In the genomic region with DNA sequence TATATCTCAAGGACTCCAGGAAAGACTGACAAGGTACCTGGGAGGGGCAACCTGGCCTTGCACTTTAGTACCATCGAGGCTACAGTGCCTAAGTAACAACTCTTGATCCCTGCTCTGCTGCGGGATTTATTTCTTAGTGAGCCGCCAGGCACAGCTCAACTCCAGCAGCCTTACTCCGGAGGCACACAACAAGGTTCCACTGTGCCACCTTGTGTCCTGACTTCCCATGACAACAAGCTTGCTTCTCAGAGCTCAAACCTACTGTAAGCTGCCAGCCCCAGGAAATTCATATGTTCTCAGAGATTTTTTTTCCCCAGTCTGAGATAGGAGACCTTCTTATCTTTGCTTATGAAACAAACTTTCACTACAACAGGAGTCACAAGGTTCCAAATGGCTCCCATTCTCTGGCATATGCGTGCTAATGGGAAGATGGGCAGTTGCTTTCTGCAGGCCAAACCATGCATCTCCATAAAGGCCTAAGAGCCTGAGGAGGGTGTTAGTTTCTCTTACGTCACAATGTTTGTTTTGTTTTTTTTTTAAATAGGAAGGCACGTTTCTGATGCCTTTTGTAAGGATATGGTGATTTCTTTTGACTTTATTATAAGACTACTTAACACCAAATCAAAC, we compare ENCODE assay signal across 8 mouse cellular contexts.
A peak's percentile ranks its signal among the peaks of the same experiment; 100 is the strongest.
DNase-seq lines count a peak whose midpoint lies in the region; ATAC-seq and TF ChIP-seq lines count a peak whose summit lies in the region.

No protein-coding gene starts in this region.

- intact Hi-C loops in heart, postnatal 14 days (cut with DNase I): loop anchor here (5.0 kb wide), 1 partner anchor 940 kb away; no protein-coding TSS in a partner anchor

- no peak overlapping the region for H3K27ac ChIP-seq in forebrain, postnatal 0 days (ENCODE audit: low read depth, low read length)
- no peak overlapping the region for H3K27ac ChIP-seq in forebrain, embryonic 11.5 days (ENCODE audit: low read depth, low read length)
- no peak overlapping the region for H3K27ac ChIP-seq in liver, adult 2 months (replicated peaks; ENCODE audit: insufficient read depth, low read depth, low read length)
- no peak overlapping the region for H3K27ac ChIP-seq in liver, embryonic 12.5 days

- peak; percentile 69 for DNase-seq in forebrain, postnatal 0 days
- no peak for DNase-seq in forebrain, embryonic 11.5 days (ENCODE audit: low spot score)
- no peak for DNase-seq in liver, adult 2 months (ENCODE audit: extremely low read depth, low read depth, low spot score)
- peak; percentile 55 for DNase-seq in adrenal gland, postnatal 10 days
- DNase-seq in heart, postnatal 14 days: peak; percentile 12 to 24
- DNase-seq in gastrocnemius, postnatal 4 days (ENCODE audit: low spot score in 2 of 2): no peak

- TF ChIP-seq POLR2A in liver, adult 2 months (IDR thresholded peaks at IDR 0.05; ENCODE audit: extremely low read depth, insufficient read depth, low read length): no peak

- H3K27me3 ChIP-seq in forebrain, postnatal 0 days (ENCODE audit: insufficient read depth, low read length): no peaks in the 10 kb centered on the region
- H3K27me3 ChIP-seq in forebrain, embryonic 11.5 days (ENCODE audit: control insufficient read depth, insufficient read depth, low read length): no peaks in the 10 kb centered on the region
- H3K27me3 ChIP-seq in liver, adult 2 months (ENCODE audit: control insufficient read depth, insufficient read depth, low read length): no peaks in the 10 kb centered on the region
- no peaks in the 10 kb centered on the region for H3K27me3 ChIP-seq in liver, embryonic 12.5 days (replicated peaks)

- H3K4me1 ChIP-seq in forebrain, postnatal 0 days (ENCODE audit: insufficient read depth): no peaks in the 10 kb centered on the region
- peaks cover 9% of the 10 kb centered on the region; the same call in 1 of the 2 replicates for H3K4me1 ChIP-seq in forebrain, embryonic 11.5 days (replicated peaks; ENCODE audit: control insufficient read depth, insufficient read depth, low read length)
- no peaks in the 10 kb centered on the region for H3K4me1 ChIP-seq in liver, adult 2 months (ENCODE audit: control insufficient read depth, insufficient read depth, low read length)
- H3K4me1 ChIP-seq in liver, embryonic 12.5 days: 0 out of 2 replicates have a peak, but pooled peaks cover 4% of the 10 kb centered on the region

- no peaks in the 10 kb centered on the region; the same call in 1 of the 2 replicates for H3K79me2 ChIP-seq in liver, adult 2 months (ENCODE audit: control insufficient read depth, insufficient read depth, low read length)

- WGBS in forebrain, postnatal 0 days: 39% methylated on average over 7 of the region's 7 CpGs
- 48% methylated on average over 7 of the region's 7 CpGs for WGBS in forebrain, embryonic 11.5 days
- 59% methylated on average over 7 of the region's 7 CpGs for WGBS in liver, adult 2 months
- WGBS in liver, embryonic 12.5 days (ENCODE audit: insufficient replicate concordance): 44% methylated on average over 7 of the region's 7 CpGs

- no peak overlapping the region for H3K4me2 ChIP-seq in forebrain, postnatal 0 days (ENCODE audit: low read depth)
- no peak overlapping the region for H3K4me2 ChIP-seq in forebrain, embryonic 11.5 days (ENCODE audit: low read depth, low read length, severe bottlenecking)
- no peak overlapping the region for H3K4me2 ChIP-seq in liver, embryonic 12.5 days

- H3K36me3 ChIP-seq in forebrain, postnatal 0 days (ENCODE audit: insufficient read depth): no peaks in the 10 kb centered on the region
- H3K36me3 ChIP-seq in forebrain, embryonic 11.5 days (ENCODE audit: control insufficient read depth, insufficient read depth, low read length): no peaks in the 10 kb centered on the region
- H3K36me3 ChIP-seq in liver, adult 2 months (ENCODE audit: control insufficient read depth, insufficient read depth, low read length): no peaks in the 10 kb centered on the region
- no peaks in the 10 kb centered on the region for H3K36me3 ChIP-seq in liver, embryonic 12.5 days

- H3K9me3 ChIP-seq in forebrain, postnatal 0 days (ENCODE audit: low read length): no peaks in the 10 kb centered on the region
- H3K9me3 ChIP-seq in forebrain, embryonic 11.5 days (ENCODE audit: control insufficient read depth, low read length): no peaks in the 10 kb centered on the region
- no peaks in the 10 kb centered on the region for H3K9me3 ChIP-seq in liver, embryonic 12.5 days (replicated peaks)

- peak; percentile 70 for TF ChIP-seq CTCF in forebrain, postnatal 0 days (IDR thresholded peaks at IDR 0.05; ENCODE audit: low read depth)
- peak; percentile 45 for TF ChIP-seq CTCF in liver, adult 2 months (IDR thresholded peaks at IDR 0.05; ENCODE audit: low read depth, low read length)

- no peak overlapping the region for H3K4me3 ChIP-seq in forebrain, postnatal 0 days (ENCODE audit: low read depth, low read length)
- H3K4me3 ChIP-seq in forebrain, embryonic 11.5 days (ENCODE audit: low read depth, low read length): no peak overlapping the region
- H3K4me3 ChIP-seq in liver, adult 2 months (ENCODE audit: insufficient read depth, low read depth, low read length): no peak overlapping the region
- H3K4me3 ChIP-seq in liver, embryonic 12.5 days: no peak overlapping the region

- ATAC-seq in forebrain, postnatal 0 days: peak; percentile 78; the same call in 1 of the 2 replicates
- no peak for ATAC-seq in forebrain, embryonic 11.5 days (replicated peaks; ENCODE audit: low FRiP score)
- no peak for ATAC-seq in liver, embryonic 12.5 days
- ATAC-seq in megakaryocyte progenitor cell, adult 5-6 weeks (replicated peaks; ENCODE audit: poor library complexity): no peak

- no peak overlapping the region for H3K9ac ChIP-seq in forebrain, postnatal 0 days
- H3K9ac ChIP-seq in forebrain, embryonic 11.5 days (ENCODE audit: low read length): no peak overlapping the region
- no peak overlapping the region for H3K9ac ChIP-seq in liver, adult 2 months (ENCODE audit: low read depth, low read length)
- H3K9ac ChIP-seq in liver, embryonic 12.5 days: no peak overlapping the region

Comparison
In these comparisons a context has a peak if more than half of its experiments do, and no peak if none do; other contexts are left out.
1. DNase-seq: peak in forebrain, postnatal 0 days (single experiment), adrenal gland, postnatal 10 days (single experiment) and heart, postnatal 14 days (2 of 2); none in forebrain, embryonic 11.5 days (single experiment), liver, adult 2 months (single experiment) and gastrocnemius, postnatal 4 days (0 of 2).